Comparison of ENCODE assay signal across 31 mouse cellular contexts in the genomic region with DNA sequence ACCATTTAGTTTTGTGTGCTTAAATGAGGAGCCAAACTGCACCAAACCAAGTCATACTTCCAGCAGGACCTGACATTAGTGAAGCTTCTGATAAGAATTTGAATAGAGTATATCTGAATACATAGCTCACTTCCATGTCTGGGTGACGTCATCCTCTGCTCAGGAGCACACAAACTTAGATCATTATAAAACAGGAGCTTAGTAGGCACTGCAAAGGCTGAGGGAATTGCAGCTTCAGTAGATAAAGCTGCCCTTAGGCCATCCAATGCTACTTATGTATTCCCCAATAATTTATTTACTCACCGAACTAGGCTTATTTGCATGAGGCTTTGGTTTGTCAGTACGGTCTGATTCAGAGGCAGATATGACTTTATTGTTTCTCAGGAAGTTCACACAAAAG.
DNase-seq lines count a peak whose midpoint lies in the region; ATAC-seq and TF ChIP-seq lines count a peak whose summit lies in the region.
"Had no signal": no experiment of that assay in that cellular context is flagged by ENCODE, and none has a peak within 500 bp of the region (broad histone marks: within the 10 kb centered on the region; RNA-seq: fewer than 3 reads in every experiment).

No protein-coding gene starts in this region.

- H3K4me1 ChIP-seq in hindbrain, embryonic 14.5 days (replicated peaks; ENCODE audit: control insufficient read depth, insufficient read depth, low read length): 0 out of 2 replicates have a peak, but pooled peaks cover 7% of the 10 kb centered on the region
- no peaks in the 10 kb centered on the region for H3K4me1 ChIP-seq in hindbrain, embryonic 16.5 days (ENCODE audit: control insufficient read depth, insufficient read depth, low read depth, low read length)
- H3K4me1 ChIP-seq in midbrain, embryonic 14.5 days (ENCODE audit: control insufficient read depth, insufficient read depth, low read length): peaks cover 15% of the 10 kb centered on the region; the same call in 1 of the 2 replicates
- H3K4me1 ChIP-seq in midbrain, embryonic 10.5 days: peaks cover 31% of the 10 kb centered on the region
- H3K4me1 ChIP-seq in midbrain, embryonic 16.5 days (ENCODE audit: control insufficient read depth, insufficient read depth, low read length): peaks cover 3% of the 10 kb centered on the region; the same call in 1 of the 2 replicates
- H3K4me1 ChIP-seq in heart, adult 2 months (ENCODE audit: control insufficient read depth, insufficient read depth, low read length): no peaks in the 10 kb centered on the region
- H3K4me1 ChIP-seq: heart, embryonic 12.5 days; heart, embryonic 15.5 days had no signal

- intact Hi-C loops in heart, adult 2 months (cut with DNase I): no loop called here

- H3K27me3 ChIP-seq in hindbrain, embryonic 14.5 days (ENCODE audit: control insufficient read depth, insufficient read depth, low read length): no peaks in the 10 kb centered on the region
- H3K27me3 ChIP-seq in hindbrain, embryonic 16.5 days (replicated peaks; ENCODE audit: control insufficient read depth, insufficient read depth, low read length): no peaks in the 10 kb centered on the region
- H3K27me3 ChIP-seq in midbrain, embryonic 14.5 days (ENCODE audit: control insufficient read depth, insufficient read depth, low read length): no peaks in the 10 kb centered on the region
- H3K27me3 ChIP-seq in midbrain, embryonic 10.5 days (ENCODE audit: low read depth, poor library complexity, severe bottlenecking): no peaks in the 10 kb centered on the region
- no peaks in the 10 kb centered on the region for H3K27me3 ChIP-seq in midbrain, embryonic 16.5 days (ENCODE audit: control insufficient read depth, insufficient read depth, low read depth, low read length)
- H3K27me3 ChIP-seq in heart, adult 2 months (ENCODE audit: control insufficient read depth, insufficient read depth, low read length): no peaks in the 10 kb centered on the region
- H3K27me3 ChIP-seq: CH12.LX; embryonic facial prominence, embryonic 13.5 days; forebrain, embryonic 13.5 days; heart, embryonic 12.5 days; heart, embryonic 15.5 days; hindbrain, embryonic 15.5 days had no signal

- no peak for DNase-seq in hindbrain, embryonic 14.5 days (ENCODE audit: low spot score)
- peak; percentile 61 for DNase-seq in midbrain, embryonic 14.5 days
- DNase-seq in midbrain, embryonic 10.5 days (ENCODE audit: low spot score): no peak
- no peak for DNase-seq in heart, adult 2 months
- no peak for DNase-seq in thymus, postnatal 36 days
- DNase-seq: adrenal gland, postnatal 14 days; B cell, adult 2 months; cerebellum, adult 11-12 months; cerebellum, adult 8-10 months; cerebellum, postnatal 10 days; cerebellum, postnatal 36 days; embryo, embryonic 11 days; gastrocnemius, adult 2 months; gastrocnemius, postnatal 14 days; heart, adult 11 months; heart, postnatal 10 days; heart, postnatal 36 days had no signal

- H3K4me2 ChIP-seq in hindbrain, embryonic 14.5 days (replicated peaks): no peak overlapping the region
- no peak overlapping the region for H3K4me2 ChIP-seq in hindbrain, embryonic 16.5 days (ENCODE audit: low read length)
- H3K4me2 ChIP-seq in midbrain, embryonic 14.5 days (ENCODE audit: low read length): no peak overlapping the region
- no peak overlapping the region for H3K4me2 ChIP-seq in midbrain, embryonic 16.5 days (ENCODE audit: low read length)
- H3K4me2 ChIP-seq: embryonic facial prominence, embryonic 13.5 days; forebrain, embryonic 13.5 days; heart, embryonic 12.5 days; heart, embryonic 15.5 days; hindbrain, embryonic 15.5 days had no signal

- H3K27ac ChIP-seq in hindbrain, embryonic 14.5 days: no peak overlapping the region
- H3K27ac ChIP-seq in hindbrain, embryonic 16.5 days (ENCODE audit: low read depth, low read length): no peak overlapping the region
- no peak overlapping the region for H3K27ac ChIP-seq in midbrain, embryonic 14.5 days (replicated peaks; ENCODE audit: low read depth, low read length)
- H3K27ac ChIP-seq in midbrain, embryonic 10.5 days (replicated peaks): no peak overlapping the region
- H3K27ac ChIP-seq in midbrain, embryonic 16.5 days (ENCODE audit: low read length): no peak overlapping the region
- no peak overlapping the region for H3K27ac ChIP-seq in heart, adult 2 months
- H3K27ac ChIP-seq: embryonic facial prominence, embryonic 10.5 days; embryonic facial prominence, embryonic 13.5 days; forebrain, embryonic 13.5 days; gastrocnemius, adult 2 months; heart, embryonic 15.5 days; hindbrain, embryonic 10.5 days; hindbrain, embryonic 15.5 days had no signal

- H3K9me3 ChIP-seq in hindbrain, embryonic 14.5 days (ENCODE audit: control insufficient read depth, low read length): no peaks in the 10 kb centered on the region
- H3K9me3 ChIP-seq in hindbrain, embryonic 16.5 days (ENCODE audit: control insufficient read depth, low read length): no peaks in the 10 kb centered on the region
- H3K9me3 ChIP-seq in midbrain, embryonic 14.5 days (ENCODE audit: control insufficient read depth, low read length): no peaks in the 10 kb centered on the region
- H3K9me3 ChIP-seq in midbrain, embryonic 10.5 days (replicated peaks): no peaks in the 10 kb centered on the region
- no peaks in the 10 kb centered on the region for H3K9me3 ChIP-seq in midbrain, embryonic 16.5 days (replicated peaks; ENCODE audit: control insufficient read depth, low read length, poor library complexity, severe bottlenecking)
- H3K9me3 ChIP-seq: embryonic facial prominence, embryonic 10.5 days; embryonic facial prominence, embryonic 13.5 days; forebrain, embryonic 13.5 days; heart, embryonic 12.5 days; heart, embryonic 15.5 days; hindbrain, embryonic 10.5 days; hindbrain, embryonic 15.5 days had no signal

- TF ChIP-seq CTCF in heart, adult 2 months (IDR thresholded peaks at IDR 0.05): no peak

- 0 out of 2 replicates have a peak, but pooled peaks have one; percentile 46 for ATAC-seq in hindbrain, embryonic 14.5 days (ENCODE audit: low FRiP score)
- ATAC-seq in hindbrain, embryonic 16.5 days: no peak
- ATAC-seq in midbrain, embryonic 14.5 days (ENCODE audit: low FRiP score, low TSS enrichment): no peak
- ATAC-seq in midbrain, embryonic 16.5 days: peak; percentile 39; the same call in 1 of the 2 replicates
- ATAC-seq: forebrain, embryonic 13.5 days; forebrain, embryonic 16.5 days; inflammation-experienced regulatory T-cells, adult 6 months had no signal

- WGBS in hindbrain, embryonic 14.5 days: 47% methylated on average over 3 of the region's 3 CpGs
- WGBS in hindbrain, embryonic 16.5 days: 35% methylated on average over 3 of the region's 3 CpGs
- WGBS in midbrain, embryonic 14.5 days: 30% methylated on average over 3 of the region's 3 CpGs
- WGBS in midbrain, embryonic 10.5 days: 85% methylated on average over 3 of the region's 3 CpGs
- WGBS in midbrain, embryonic 16.5 days: 36% methylated on average over 3 of the region's 3 CpGs
- WGBS in heart, adult 2 months: 57% methylated on average over 3 of the region's 3 CpGs

- no peak for TF ChIP-seq EP300 in heart, adult 2 months (IDR thresholded peaks at IDR 0.05; ENCODE audit: insufficient read depth, low read depth, low read length)

- H3K79me2 ChIP-seq in heart, adult 2 months (replicated peaks; ENCODE audit: control insufficient read depth, insufficient read depth, low read length): no peaks in the 10 kb centered on the region

- no peak overlapping the region for H3K4me3 ChIP-seq in hindbrain, embryonic 14.5 days (replicated peaks; ENCODE audit: low read length)
- no peak overlapping the region for H3K4me3 ChIP-seq in hindbrain, embryonic 16.5 days (ENCODE audit: low read length)
- H3K4me3 ChIP-seq in midbrain, embryonic 14.5 days (replicated peaks; ENCODE audit: low read depth, low read length): no peak overlapping the region
- no peak overlapping the region for H3K4me3 ChIP-seq in midbrain, embryonic 10.5 days
- no peak overlapping the region for H3K4me3 ChIP-seq in midbrain, embryonic 16.5 days (ENCODE audit: low read depth, low read length)
- H3K4me3 ChIP-seq in heart, adult 2 months: no peak overlapping the region
- H3K4me3 ChIP-seq: embryonic facial prominence, embryonic 10.5 days; embryonic facial prominence, embryonic 13.5 days; erythroblast, embryonic 14.5 days; forebrain, embryonic 13.5 days; gastrocnemius, adult 2 months; heart, embryonic 12.5 days; heart, embryonic 15.5 days; hindbrain, embryonic 10.5 days; hindbrain, embryonic 15.5 days had no signal

- H3K9ac ChIP-seq in hindbrain, embryonic 14.5 days: no peak overlapping the region
- no peak overlapping the region for H3K9ac ChIP-seq in hindbrain, embryonic 16.5 days (ENCODE audit: low read depth, low read length)
- no peak overlapping the region for H3K9ac ChIP-seq in midbrain, embryonic 14.5 days (replicated peaks; ENCODE audit: low read length)
- no peak overlapping the region for H3K9ac ChIP-seq in midbrain, embryonic 16.5 days (ENCODE audit: low read depth, low read length)
- H3K9ac ChIP-seq in heart, adult 2 months (ENCODE audit: low read depth, low read length): no peak overlapping the region
- H3K9ac ChIP-seq: embryonic facial prominence, embryonic 13.5 days; forebrain, embryonic 13.5 days; heart, embryonic 12.5 days; heart, embryonic 15.5 days; hindbrain, embryonic 15.5 days had no signal

- no peak for TF ChIP-seq POLR2A in heart, adult 2 months (IDR thresholded peaks at IDR 0.05; ENCODE audit: insufficient read depth, low read depth, low read length)

- H3K36me3 ChIP-seq in hindbrain, embryonic 14.5 days (replicated peaks; ENCODE audit: control insufficient read depth, insufficient read depth): no peaks in the 10 kb centered on the region
- no peaks in the 10 kb centered on the region for H3K36me3 ChIP-seq in hindbrain, embryonic 16.5 days (ENCODE audit: control insufficient read depth, insufficient read depth, low read length)
- no peaks in the 10 kb centered on the region for H3K36me3 ChIP-seq in midbrain, embryonic 14.5 days (ENCODE audit: control insufficient read depth, insufficient read depth, low read length)
- H3K36me3 ChIP-seq in midbrain, embryonic 10.5 days: no peaks in the 10 kb centered on the region
- H3K36me3 ChIP-seq in midbrain, embryonic 16.5 days (ENCODE audit: control insufficient read depth, insufficient read depth, low read length): no peaks in the 10 kb centered on the region
- no peaks in the 10 kb centered on the region for H3K36me3 ChIP-seq in heart, adult 2 months (ENCODE audit: control insufficient read depth, insufficient read depth, low read length)
- H3K36me3 ChIP-seq: embryonic facial prominence, embryonic 10.5 days; embryonic facial prominence, embryonic 13.5 days; G1E; heart, embryonic 12.5 days; heart, embryonic 15.5 days; hindbrain, embryonic 10.5 days; hindbrain, embryonic 15.5 days had no signal

Comparison
In these comparisons a context has a peak if more than half of its experiments do, and no peak if none do; other contexts are left out.
1. ATAC-seq: peak in hindbrain, embryonic 14.5 days (single experiment) and midbrain, embryonic 16.5 days (single experiment); none in hindbrain, embryonic 16.5 days (single experiment) and midbrain, embryonic 14.5 days (single experiment).